Comparison of ENCODE assay signal across 8 mouse cellular contexts in the genomic region with DNA sequence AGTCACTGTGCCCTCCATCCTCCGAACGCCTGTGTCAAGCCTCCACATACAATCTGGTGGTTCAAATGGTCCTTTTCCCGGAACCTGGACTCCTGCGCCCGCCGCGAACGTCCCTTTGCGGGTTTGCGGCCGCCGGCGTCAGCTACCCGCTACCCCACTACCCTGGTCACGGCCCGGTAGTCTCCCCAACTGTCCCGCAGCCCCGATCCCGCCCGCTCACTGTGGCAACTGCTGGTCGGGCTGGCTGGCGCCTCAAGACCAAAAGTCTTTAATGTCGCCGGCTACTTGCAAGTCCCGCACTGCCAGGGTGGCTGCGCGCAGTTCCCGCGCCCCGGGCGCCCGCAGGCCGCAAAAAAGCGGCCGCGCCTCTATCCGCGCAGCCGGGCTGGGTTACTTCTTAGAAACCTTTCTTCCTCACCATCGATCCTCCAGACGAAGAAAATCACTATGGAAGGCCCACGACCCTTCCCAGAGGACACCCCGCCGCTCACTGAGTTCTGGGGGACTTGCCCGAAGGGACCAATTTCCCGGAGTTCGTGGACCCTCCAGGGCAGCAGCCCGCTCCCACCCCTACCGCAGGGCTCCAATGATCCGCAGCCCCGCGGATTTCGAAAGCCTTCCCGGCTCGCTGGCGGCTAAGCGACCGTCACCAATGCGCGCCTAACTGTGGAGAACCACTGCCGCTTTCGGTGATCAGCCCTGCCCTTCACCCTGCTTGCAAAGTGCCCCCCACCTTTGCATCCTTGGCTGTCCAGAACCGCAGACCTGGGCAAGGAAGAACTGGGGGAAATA. TPM values are rescaled to one million over a fixed set of nuclear protein-coding genes. Genes with fewer than 3 reads are reported as not detected.
A peak's percentile ranks its signal among the peaks of the same experiment; 100 is the strongest.
DNase-seq lines count a peak whose midpoint lies in the region; ATAC-seq and TF ChIP-seq lines count a peak whose summit lies in the region.

No protein-coding gene starts in this region.

- peak; percentile 66 to 72 for DNase-seq in right cerebral cortex, postnatal 10 days (ENCODE audit: low spot score in 2 of 2)
- no peak for DNase-seq in right cerebral cortex, postnatal 36 days (ENCODE audit: low spot score in 2 of 2)
- DNase-seq in cerebellum, adult 9-11 months, result peak; percentile 55
- peak; percentile 40 to 43 for DNase-seq in frontal cortex, postnatal 36 days (ENCODE audit: low spot score in 2 of 2)
- peak; percentile 70 for DNase-seq in hindbrain, postnatal 0 days (ENCODE audit: low spot score)
- DNase-seq in splenic B cell, adult 2 months (ENCODE audit: low read depth, low spot score), result peak; percentile 62

- peak overlapping the region; percentile 59 for H3K4me3 ChIP-seq in hindbrain, postnatal 0 days (ENCODE audit: low read length)
- peak overlapping the region; percentile 56 for H3K4me3 ChIP-seq in limb, embryonic 13.5 days
- peak overlapping the region; percentile 58 for H3K4me3 ChIP-seq in midbrain, embryonic 12.5 days

- no peaks in the 10 kb centered on the region for H3K36me3 ChIP-seq in hindbrain, postnatal 0 days (ENCODE audit: insufficient read depth, low read length)
- H3K36me3 ChIP-seq in limb, embryonic 13.5 days, result peaks cover 14% of the 10 kb centered on the region; the same call in 1 of the 2 replicates
- no peaks in the 10 kb centered on the region for H3K36me3 ChIP-seq in midbrain, embryonic 12.5 days
- H3K36me3 ChIP-seq in splenic B cell, adult 2 months (ENCODE audit: control insufficient read depth, insufficient read depth, low read length, poor library complexity, severe bottlenecking), result peaks cover 11% of the 10 kb centered on the region; the same call in 1 of the 2 replicates

- no peaks in the 10 kb centered on the region for H3K9me3 ChIP-seq in hindbrain, postnatal 0 days (ENCODE audit: low read length)
- no peaks in the 10 kb centered on the region for H3K9me3 ChIP-seq in limb, embryonic 13.5 days
- H3K9me3 ChIP-seq in midbrain, embryonic 12.5 days, result no peaks in the 10 kb centered on the region

- H3K27me3 ChIP-seq in hindbrain, postnatal 0 days (ENCODE audit: insufficient read depth, low read length), result no peaks in the 10 kb centered on the region
- H3K27me3 ChIP-seq in limb, embryonic 13.5 days, result no peaks in the 10 kb centered on the region
- H3K27me3 ChIP-seq in midbrain, embryonic 12.5 days, result no peaks in the 10 kb centered on the region
- H3K27me3 ChIP-seq in splenic B cell, adult 2 months (ENCODE audit: control insufficient read depth, insufficient read depth, low read length, poor library complexity, severe bottlenecking), result no peaks in the 10 kb centered on the region

- H3K4me1 ChIP-seq in hindbrain, postnatal 0 days (ENCODE audit: insufficient read depth, low read length), result peaks cover 14% of the 10 kb centered on the region; the same call in 1 of the 2 replicates
- H3K4me1 ChIP-seq in limb, embryonic 13.5 days, result peaks cover 53% of the 10 kb centered on the region
- peaks cover 58% of the 10 kb centered on the region for H3K4me1 ChIP-seq in midbrain, embryonic 12.5 days

- peak overlapping the region; percentile 85 for H3K9ac ChIP-seq in hindbrain, postnatal 0 days (replicated peaks; ENCODE audit: low read length)
- H3K9ac ChIP-seq in limb, embryonic 13.5 days, result peak overlapping the region; percentile 87
- peak overlapping the region; percentile 75 for H3K9ac ChIP-seq in midbrain, embryonic 12.5 days (replicated peaks)

- peak overlapping the region; percentile 78 for H3K4me2 ChIP-seq in hindbrain, postnatal 0 days (ENCODE audit: low read depth, low read length)
- H3K4me2 ChIP-seq in limb, embryonic 13.5 days (replicated peaks), result peak overlapping the region; percentile 89
- peak overlapping the region; percentile 89 for H3K4me2 ChIP-seq in midbrain, embryonic 12.5 days (replicated peaks)

- ATAC-seq in hindbrain, postnatal 0 days, result peak; percentile 22
- ATAC-seq in limb, embryonic 13.5 days (ENCODE audit: low FRiP score, low read depth), result no peak
- ATAC-seq in midbrain, embryonic 12.5 days (ENCODE audit: low FRiP score, low read depth), result peak; percentile 35

- H3K27ac ChIP-seq in hindbrain, postnatal 0 days, result peak overlapping the region; percentile 89
- H3K27ac ChIP-seq in limb, embryonic 13.5 days, result peak overlapping the region; percentile 99
- H3K27ac ChIP-seq in midbrain, embryonic 12.5 days (replicated peaks), result peak overlapping the region; percentile 99

- WGBS in hindbrain, postnatal 0 days, result 2% methylated on average over 63 of the region's 63 CpGs
- WGBS in limb, embryonic 13.5 days, result under 1% methylated on average over 63 of the region's 63 CpGs
- WGBS in midbrain, embryonic 12.5 days, result under 1% methylated on average over 63 of the region's 63 CpGs

- TF ChIP-seq CTCF in hindbrain, postnatal 0 days (IDR thresholded peaks at IDR 0.05; ENCODE audit: low read depth), result no peak

RNA-seq across cellular contexts. Expression of a gene that starts 6.8 kb away (rescaled TPM):
- 33.2 and 44.7 TPM in 2 replicates for total RNA-seq in hindbrain, postnatal 0 days (2014; rRNA removed)
- 26.3 and 30.2 TPM in 2 replicates for polyA plus RNA-seq in hindbrain, postnatal 0 days (2015; fragmentation: Nextera tagmentation; extraction: Ambion mirVana)
- 20.4 and 22.3 TPM in 2 replicates for polyA plus RNA-seq in limb, embryonic 13.5 days (2015; fragmentation: Nextera tagmentation; extraction: Ambion mirVana)
- 28.3 and 30.0 TPM in 2 replicates for polyA plus RNA-seq in midbrain, embryonic 12.5 days (2016; fragmentation: Nextera tagmentation; extraction: Ambion mirVana)

RNA-seq across cellular contexts. Expression of a gene that starts 28.6 kb away (rescaled TPM):
- 33.2 and 43.7 TPM in 2 replicates for total RNA-seq in hindbrain, postnatal 0 days (2014; rRNA removed)
- polyA plus RNA-seq in hindbrain, postnatal 0 days (2015; fragmentation: Nextera tagmentation; extraction: Ambion mirVana), result 33.7 and 33.9 TPM in 2 replicates
- 7.3 and 8.2 TPM in 2 replicates for polyA plus RNA-seq in limb, embryonic 13.5 days (2015; fragmentation: Nextera tagmentation; extraction: Ambion mirVana)
- polyA plus RNA-seq in midbrain, embryonic 12.5 days (2016; fragmentation: Nextera tagmentation; extraction: Ambion mirVana), result 42.4 and 42.7 TPM in 2 replicates

RNA-seq across cellular contexts. Expression of a gene that starts 54.5 kb away (rescaled TPM):
- 6.3 and 7.0 TPM in 2 replicates for total RNA-seq in hindbrain, postnatal 0 days (2014; rRNA removed)
- 4.2 and 4.8 TPM in 2 replicates for polyA plus RNA-seq in hindbrain, postnatal 0 days (2015; fragmentation: Nextera tagmentation; extraction: Ambion mirVana)
- 4.4 and 5.0 TPM in 2 replicates for polyA plus RNA-seq in limb, embryonic 13.5 days (2015; fragmentation: Nextera tagmentation; extraction: Ambion mirVana)
- 3.6 and 3.9 TPM in 2 replicates for polyA plus RNA-seq in midbrain, embryonic 12.5 days (2016; fragmentation: Nextera tagmentation; extraction: Ambion mirVana)

Comparison
In these comparisons a context has a peak if more than half of its experiments do, and no peak if none do; other contexts are left out.
1. DNase-seq: peak in right cerebral cortex, postnatal 10 days (2 of 2), cerebellum, adult 9-11 months (single experiment), frontal cortex, postnatal 36 days (2 of 2), hindbrain, postnatal 0 days (single experiment) and splenic B cell, adult 2 months (single experiment); none in right cerebral cortex, postnatal 36 days (0 of 2).
2. Peak in every context shown above with its lines, with median percentiles within 50 percentile points of each other: H3K27ac ChIP-seq, H3K4me2 ChIP-seq, H3K4me3 ChIP-seq and H3K9ac ChIP-seq.